Comparison of ENCODE assay signal across 29 mouse cellular contexts in the genomic region with DNA sequence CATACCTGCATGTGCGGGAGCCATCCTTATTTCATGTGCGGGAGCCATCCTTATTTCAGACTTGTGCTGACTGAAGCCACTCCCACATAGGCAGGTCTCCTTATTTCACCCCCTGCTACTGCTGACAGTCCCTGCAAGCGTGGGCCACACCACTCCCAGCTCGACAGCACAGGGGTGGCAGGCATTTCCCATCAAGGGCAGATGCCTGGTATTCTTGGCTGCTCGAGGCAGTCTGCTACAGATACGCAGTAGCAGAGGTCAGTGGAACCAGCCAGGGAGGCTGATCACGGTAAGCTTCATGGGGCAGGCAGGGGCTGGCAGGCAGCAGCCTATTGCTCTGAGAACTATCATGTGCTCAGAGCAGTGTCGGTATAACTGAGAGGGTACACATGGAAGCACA.
A peak's percentile ranks its signal among the peaks of the same experiment; 100 is the strongest.
DNase-seq lines count a peak whose midpoint lies in the region; ATAC-seq lines count a peak whose summit lies in the region.
"Had no signal": no experiment of that assay in that cellular context is flagged by ENCODE, and none has a peak within 500 bp of the region (broad histone marks: within the 10 kb centered on the region; RNA-seq: fewer than 3 reads in every experiment).

No protein-coding gene starts in this region.

- 0 out of 2 replicates have a peak, but pooled peaks have one; percentile 11 for ATAC-seq in frontal cortex, adult (ENCODE audit: low TSS enrichment)
- ATAC-seq in heart, embryonic 12.5 days (ENCODE audit: insufficient number of reproducible peaks, low FRiP score) = no peak
- ATAC-seq: activated CD4-positive, CD25-positive, alpha-beta regulatory T cell, adult 4 months; CD4-positive, CD25-positive, alpha-beta regulatory T cell, adult 4 months; forebrain, embryonic 14.5 days; forebrain, embryonic 16.5 days; Patski had no signal

- H3K4me3 ChIP-seq in heart, embryonic 12.5 days = no peak overlapping the region
- H3K4me3 ChIP-seq: embryonic facial prominence, embryonic 13.5 days; embryonic facial prominence, embryonic 15.5 days; erythroblast, embryonic 14.5 days; forebrain, embryonic 10.5 days; forebrain, embryonic 12.5 days had no signal

- no peak overlapping the region for H3K27ac ChIP-seq in heart, embryonic 12.5 days (ENCODE audit: poor library complexity, severe bottlenecking)
- H3K27ac ChIP-seq: embryonic facial prominence, embryonic 13.5 days; embryonic facial prominence, embryonic 15.5 days; forebrain, embryonic 12.5 days had no signal

- DNase-seq in frontal cortex, postnatal 10 days (ENCODE audit: low spot score in 2 of 2) = no peak
- DNase-seq in heart, adult 8-10 months (ENCODE audit: low spot score) = peak; percentile 4
- DNase-seq in brain, adult 2 months (ENCODE audit: low read depth, low spot score) = peak; percentile 58
- no peak for DNase-seq in testis, postnatal 10 days (ENCODE audit: low spot score)
- DNase-seq: adrenal gland, adult 8-10 months; adrenal gland, postnatal 14 days; adrenal gland, postnatal 36 days; B cell, adult 2 months; cerebellum, adult 11 months; cerebellum, adult 18-20 months; cerebellum, adult 8-10 months; cerebellum, adult 9-11 months; cerebellum, postnatal 14 days; cerebellum, postnatal 36 days; embryo, embryonic 11 days had no signal

- H3K4me1 ChIP-seq in heart, embryonic 12.5 days (replicated peaks) = no peaks in the 10 kb centered on the region
- H3K4me1 ChIP-seq: embryonic facial prominence, embryonic 15.5 days; forebrain, embryonic 10.5 days; forebrain, embryonic 12.5 days had no signal

- H3K9ac ChIP-seq in heart, embryonic 12.5 days = no peak overlapping the region
- H3K9ac ChIP-seq: embryonic facial prominence, embryonic 13.5 days; embryonic facial prominence, embryonic 15.5 days; forebrain, embryonic 12.5 days had no signal

- no peak overlapping the region for H3K4me2 ChIP-seq in heart, embryonic 12.5 days
- H3K4me2 ChIP-seq: embryonic facial prominence, embryonic 13.5 days; embryonic facial prominence, embryonic 15.5 days; forebrain, embryonic 12.5 days had no signal

- peaks cover 5% of the 10 kb centered on the region; the same call in 1 of the 2 replicates for H3K27me3 ChIP-seq in heart, embryonic 12.5 days (replicated peaks)
- H3K27me3 ChIP-seq: CH12.LX; embryonic facial prominence, embryonic 13.5 days; embryonic facial prominence, embryonic 15.5 days; forebrain, embryonic 12.5 days had no signal

- no peaks in the 10 kb centered on the region for H3K36me3 ChIP-seq in heart, embryonic 12.5 days
- H3K36me3 ChIP-seq: embryonic facial prominence, embryonic 13.5 days; embryonic facial prominence, embryonic 15.5 days; forebrain, embryonic 10.5 days; forebrain, embryonic 12.5 days; G1E had no signal

- H3K9me3 ChIP-seq in heart, embryonic 12.5 days (replicated peaks) = no peaks in the 10 kb centered on the region
- H3K9me3 ChIP-seq: embryonic facial prominence, embryonic 13.5 days; embryonic facial prominence, embryonic 15.5 days; forebrain, embryonic 10.5 days; forebrain, embryonic 12.5 days had no signal

- WGBS in heart, embryonic 12.5 days = 63% methylated on average over 8 of the region's 8 CpGs

Comparison
In these comparisons a context has a peak if more than half of its experiments do, and no peak if none do; other contexts are left out.
1. DNase-seq: peak in heart, adult 8-10 months (single experiment) and brain, adult 2 months (single experiment); none in frontal cortex, postnatal 10 days (0 of 2) and testis, postnatal 10 days (single experiment).